Comparison of ENCODE assay signal across 8 mouse cellular contexts in genomic region chr14:53073126-53073525, GRCm38 (mm10).
DNase-seq lines count a peak whose midpoint lies in the region; ATAC-seq and TF ChIP-seq lines count a peak whose summit lies in the region.
"Not testable (repeated sequence)": the region's sequence is repeated elsewhere in the genome, so short reads cannot be mapped to it uniquely, and the experiment has no call there.

No protein-coding gene starts in this region.

- H3K27ac ChIP-seq in liver, embryonic 11.5 days (ENCODE audit: low read depth, low read length), result not testable (repeated sequence)
- peak overlapping the region; percentile 35; the same call in 1 of the 2 replicates for H3K27ac ChIP-seq in spleen, adult 2 months (ENCODE audit: insufficient read depth, low read length)

- 52% methylated on average over 6 of the region's 6 CpGs for WGBS in liver, embryonic 11.5 days
- WGBS in spleen, adult 2 months, result 9% methylated on average over 6 of the region's 6 CpGs

- peak; percentile 47 for DNase-seq in CD4-positive, CD25-positive, alpha-beta regulatory T cell, adult 2 months (ENCODE audit: low read depth, low spot score)
- peak; percentile 48 for DNase-seq in T-cell, adult 2 months (ENCODE audit: low spot score)
- not testable (repeated sequence) for DNase-seq in liver, embryonic 11.5 days (ENCODE audit: low spot score); spleen, adult 2 months (ENCODE audit: low read depth in 1 of 2, low spot score in 2 of 2)
- peak; percentile 29 for DNase-seq in thymus, postnatal 0 days (ENCODE audit: low spot score)
- DNase-seq in thymus, postnatal 36 days, result peak; percentile 29 to 48

- not testable (repeated sequence) for H3K9ac ChIP-seq in liver, embryonic 11.5 days (ENCODE audit: low read depth, low read length)

- H3K4me1 ChIP-seq in liver, embryonic 11.5 days (replicated peaks; ENCODE audit: control insufficient read depth, insufficient read depth, low read length); spleen, adult 2 months (ENCODE audit: control insufficient read depth, insufficient read depth, insufficient read length): not testable (repeated sequence)

- peak; percentile 79 for ATAC-seq in erythroid progenitor cell, adult 5-6 weeks (replicated peaks; ENCODE audit: low FRiP score, poor library complexity, severe bottlenecking)
- peak; percentile 47; the same call in 1 of the 2 replicates for ATAC-seq in liver, embryonic 11.5 days (replicated peaks; ENCODE audit: low FRiP score)
- peak; percentile 89 for ATAC-seq in megakaryocyte, adult 5-6 weeks (ENCODE audit: poor library complexity, severe bottlenecking)

- H3K9me3 ChIP-seq in liver, embryonic 11.5 days (ENCODE audit: control insufficient read depth, low read length), result not testable (repeated sequence)

- not testable (repeated sequence) for TF ChIP-seq POLR2A in spleen, adult 2 months (IDR thresholded peaks at IDR 0.05; ENCODE audit: low read depth, low read length)

- not testable (repeated sequence) for H3K27me3 ChIP-seq in liver, embryonic 11.5 days (replicated peaks; ENCODE audit: control insufficient read depth, insufficient read depth, low read length); spleen, adult 2 months (ENCODE audit: control insufficient read depth, insufficient read depth, low read length)

- not testable (repeated sequence) for H3K4me2 ChIP-seq in liver, embryonic 11.5 days

- not testable (repeated sequence) for H3K36me3 ChIP-seq in liver, embryonic 11.5 days (ENCODE audit: control insufficient read depth, insufficient read depth, low read length); spleen, adult 2 months (ENCODE audit: control insufficient read depth, insufficient read depth, low read length)

- TF ChIP-seq CTCF in spleen, adult 2 months (IDR thresholded peaks at IDR 0.05; ENCODE audit: extremely low read depth, insufficient read depth, insufficient read length, insufficient replicate concordance), result not testable (repeated sequence)

- not testable (repeated sequence) for H3K4me3 ChIP-seq in liver, embryonic 11.5 days (ENCODE audit: low read depth, low read length); spleen, adult 2 months (ENCODE audit: extremely low read depth, insufficient read depth, insufficient read length)
